Comparison of ENCODE assay signal across 15 mouse cellular contexts in the genomic region with DNA sequence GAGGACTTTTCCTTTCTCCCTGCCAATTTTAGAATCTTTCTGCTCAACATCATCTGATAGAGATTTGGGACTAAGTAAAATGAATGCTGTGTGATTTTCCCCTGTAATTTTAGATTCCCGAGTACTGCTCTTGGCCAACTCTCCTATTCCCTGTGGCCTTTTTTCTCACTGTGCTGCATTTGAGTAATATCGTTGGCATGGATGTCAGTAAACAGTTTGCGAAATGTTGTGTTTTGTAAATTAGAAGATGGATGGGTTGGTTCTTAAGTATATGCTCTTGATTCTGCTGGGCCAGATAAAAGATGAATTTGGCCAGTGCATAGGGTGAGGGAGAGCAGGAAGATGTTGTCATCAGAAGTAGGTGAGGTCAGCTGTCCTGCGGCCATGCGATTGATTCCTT. TPM values are rescaled to one million over a fixed set of nuclear protein-coding genes. Genes with fewer than 3 reads are reported as not detected.
DNase-seq lines count a peak whose midpoint lies in the region; ATAC-seq and TF ChIP-seq lines count a peak whose summit lies in the region.
"Had no signal": no experiment of that assay in that cellular context is flagged by ENCODE, and none has a peak within 500 bp of the region (broad histone marks: within the 10 kb centered on the region; RNA-seq: fewer than 3 reads in every experiment).

No protein-coding gene starts in this region.

- no peak for TF ChIP-seq EP300 in lung, postnatal 0 days (IDR thresholded peaks at IDR 0.05)

- H3K27ac ChIP-seq in lung, postnatal 0 days (ENCODE audit: low read length): no peak overlapping the region
- H3K27ac ChIP-seq: forebrain, embryonic 12.5 days; heart, adult 2 months; hindbrain, embryonic 10.5 days; hindbrain, embryonic 14.5 days had no signal

- no peaks in the 10 kb centered on the region for H3K9me3 ChIP-seq in lung, postnatal 0 days (ENCODE audit: low read length)
- H3K9me3 ChIP-seq: forebrain, embryonic 12.5 days; heart, embryonic 12.5 days; hindbrain, embryonic 10.5 days had no signal

- H3K4me1 ChIP-seq in lung, postnatal 0 days (ENCODE audit: insufficient read depth, low read depth, low read length): no peaks in the 10 kb centered on the region

- no peak overlapping the region for H3K4me2 ChIP-seq in lung, postnatal 0 days (replicated peaks; ENCODE audit: low read depth, low read length)
- H3K4me2 ChIP-seq: forebrain, embryonic 12.5 days; heart, embryonic 12.5 days; hindbrain, embryonic 14.5 days had no signal

- no peak overlapping the region for H3K9ac ChIP-seq in lung, postnatal 0 days (replicated peaks; ENCODE audit: low read depth)
- H3K9ac ChIP-seq: forebrain, embryonic 12.5 days; heart, embryonic 12.5 days; hindbrain, embryonic 14.5 days had no signal

- no peaks in the 10 kb centered on the region for H3K36me3 ChIP-seq in lung, postnatal 0 days (ENCODE audit: insufficient read depth, low read length)
- H3K36me3 ChIP-seq: forebrain, embryonic 12.5 days; hindbrain, embryonic 10.5 days had no signal

- no peak for ATAC-seq in lung, postnatal 0 days
- ATAC-seq: intestine, embryonic 16.5 days had no signal

- no peak overlapping the region for H3K4me3 ChIP-seq in lung, postnatal 0 days (ENCODE audit: low read depth, low read length)
- H3K4me3 ChIP-seq: forebrain, embryonic 12.5 days; heart, adult 2 months; heart, embryonic 12.5 days; hindbrain, embryonic 10.5 days had no signal

- WGBS in lung, postnatal 0 days: 68% methylated on average over 5 of the region's 5 CpGs

- H3K27me3 ChIP-seq in lung, postnatal 0 days (replicated peaks; ENCODE audit: insufficient read depth, low read length): no peaks in the 10 kb centered on the region
- H3K27me3 ChIP-seq: heart, embryonic 12.5 days had no signal

- no peak for TF ChIP-seq CTCF in lung, postnatal 0 days (IDR thresholded peaks at IDR 0.05)

- DNase-seq in gastrocnemius, adult 18-20 months (ENCODE audit: low spot score): peak; percentile 53
- no peak for DNase-seq in gastrocnemius, postnatal 10 days
- peak; percentile 59 for DNase-seq in lung, postnatal 0 days (ENCODE audit: low spot score)
- no peak for DNase-seq in lung, postnatal 14 days
- DNase-seq in adipocyte (ENCODE audit: low spot score): peak; percentile 92
- peak; percentile 62 for DNase-seq in skeletal muscle tissue, adult 2 months (ENCODE audit: low read depth, low spot score)
- no peak for DNase-seq in layer of hippocampus, adult 8-10 months (ENCODE audit: low spot score in 2 of 2)
- DNase-seq: cerebellum, adult 9-11 months; cerebellum, postnatal 36 days; heart, adult 2 months had no signal

RNA-seq across cellular contexts. Expression of a gene that starts 12.8 kb away (rescaled TPM):
- total RNA-seq in gastrocnemius, adult 18-20 months (2021): 1 to 10 TPM; 6.5 to 8.6 TPM
- total RNA-seq in gastrocnemius, postnatal 10 days (2021): 10 to 100 TPM; 24.6 to 29.1 TPM
- polyA plus RNA-seq in lung, postnatal 0 days (2015; fragmentation: Nextera tagmentation; extraction: Ambion mirVana): 24.0 and 27.1 TPM in 2 replicates
- 1 to 10 TPM; 5.7 to 9.0 (median 7.4) TPM for total RNA-seq in layer of hippocampus, adult 8-10 months (2022)

Comparison
In these comparisons a context has a peak if more than half of its experiments do, and no peak if none do; other contexts are left out.
1. DNase-seq: peak in gastrocnemius, adult 18-20 months (single experiment), lung, postnatal 0 days (single experiment), adipocyte (single experiment) and skeletal muscle tissue, adult 2 months (single experiment); none in gastrocnemius, postnatal 10 days (single experiment), lung, postnatal 14 days (single experiment) and layer of hippocampus, adult 8-10 months (0 of 2).